9 mouse cellular contexts compared by ENCODE assay signal in genomic region chr11:102257514-102257913, GRCm38 (mm10). TPM values are rescaled to one million over a fixed set of nuclear protein-coding genes. Genes with fewer than 3 reads are reported as not detected.
A peak's percentile ranks its signal among the peaks of the same experiment; 100 is the strongest.
DNase-seq lines count a peak whose midpoint lies in the region; ATAC-seq and TF ChIP-seq lines count a peak whose summit lies in the region.
"Had no signal": no experiment of that assay in that cellular context is flagged by ENCODE, and none has a peak within 500 bp of the region (broad histone marks: within the 10 kb centered on the region; RNA-seq: fewer than 3 reads in every experiment).

No protein-coding gene starts in this region.

- H3K4me3 ChIP-seq in kidney, postnatal 0 days (replicated peaks; ENCODE audit: low read depth, low read length): no peak overlapping the region
- H3K4me3 ChIP-seq in E14TG2a.4 (replicated peaks; ENCODE audit: low read length): 0 out of 2 replicates have a peak overlapping the region, but pooled peaks have one; percentile 21

- H3K4me1 ChIP-seq in kidney, postnatal 0 days (replicated peaks; ENCODE audit: insufficient read depth, low read length): peaks cover 3% of the 10 kb centered on the region; the same call in 1 of the 2 replicates
- peaks cover 92% of the 10 kb centered on the region for H3K4me1 ChIP-seq in E14TG2a.4 (replicated peaks; ENCODE audit: low read depth, low read length)

- H3K27ac ChIP-seq in kidney, postnatal 0 days: no peak overlapping the region

- DNase-seq in kidney, postnatal 0 days (ENCODE audit: low spot score): peak; percentile 49
- DNase-seq in kidney, adult 11 months: no peak
- DNase-seq in R1 (ENCODE audit: low read depth, low spot score): peak; percentile 62
- DNase-seq in forelimb bud, embryonic 11.5 days (ENCODE audit: low read depth, low spot score): peak; percentile 48
- DNase-seq in layer of hippocampus, postnatal 25 days (ENCODE audit: extremely low spot score in 1 of 2, low spot score in 1 of 2): no peak
- no peak for DNase-seq in frontal cortex, postnatal 10 days (ENCODE audit: low spot score in 2 of 2)

- H3K27me3 ChIP-seq in kidney, postnatal 0 days (ENCODE audit: insufficient read depth, low read length): no peaks in the 10 kb centered on the region
- H3K27me3 ChIP-seq in E14TG2a.4 (ENCODE audit: insufficient read depth, low read length): no peaks in the 10 kb centered on the region

- TF ChIP-seq CTCF in kidney, postnatal 0 days (IDR thresholded peaks at IDR 0.05; ENCODE audit: low read depth): peak; percentile 55
- peak; percentile 58 for TF ChIP-seq CTCF in E14TG2a.4 (conservative IDR thresholded peaks at IDR 0.05; ENCODE audit: low read length)

- 43% methylated on average over 9 of the region's 9 CpGs for WGBS in kidney, postnatal 0 days

- H3K9me3 ChIP-seq in kidney, postnatal 0 days (replicated peaks; ENCODE audit: low read length): no peaks in the 10 kb centered on the region
- no peaks in the 10 kb centered on the region; the same call in 1 of the 2 replicates for H3K9me3 ChIP-seq in E14TG2a.4 (ENCODE audit: low read length)

- no peak overlapping the region for H3K9ac ChIP-seq in kidney, postnatal 0 days (ENCODE audit: low read depth, low read length)

- peaks cover 10% of the 10 kb centered on the region; the same call in 1 of the 2 replicates for H3K36me3 ChIP-seq in kidney, postnatal 0 days (ENCODE audit: insufficient read depth, low read length)
- peaks cover 96% of the 10 kb centered on the region for H3K36me3 ChIP-seq in E14TG2a.4 (ENCODE audit: insufficient read depth, low read length)

- ATAC-seq in kidney, postnatal 0 days (replicated peaks; ENCODE audit: low FRiP score, low read depth): no peak
- no peak for ATAC-seq in activated CD4-positive, CD25-positive, alpha-beta regulatory T cell, adult 4 months

- no peak overlapping the region for H3K4me2 ChIP-seq in kidney, postnatal 0 days (ENCODE audit: low read length)

RNA-seq across cellular contexts. Expression of gene BC030867, which starts 8.8 kb away (rescaled TPM):
- polyA plus RNA-seq in kidney, postnatal 0 days (2015; fragmentation: Nextera tagmentation; extraction: Ambion mirVana): 6.3 and 9.2 TPM in 2 replicates
- total RNA-seq in layer of hippocampus, postnatal 25 days (2021): 1 to 10 TPM; 1.3 to 1.5 TPM
- 1 to 10 TPM; 2.0 to 3.8 TPM for polyA plus RNA-seq in activated CD4-positive, CD25-positive, alpha-beta regulatory T cell, adult 4 months (2017; shearing (Covaris generic))
- total RNA-seq: neutrophil, adult 5-6 weeks had no signal

RNA-seq across cellular contexts. Expression of gene Asb16, which starts 11.0 kb away (rescaled TPM):
- 0.09 TPM in 1 of 2 replicates, not detected in the other for polyA plus RNA-seq in kidney, postnatal 0 days (2015; fragmentation: Nextera tagmentation; extraction: Ambion mirVana)
- 1 to 10 TPM in 1 of 2 experiments, under 1 TPM in 1; 0.70 to 1.1 TPM for total RNA-seq in layer of hippocampus, postnatal 25 days (2021)
- polyA plus RNA-seq in activated CD4-positive, CD25-positive, alpha-beta regulatory T cell, adult 4 months (2017; shearing (Covaris generic)): not detected
- total RNA-seq: neutrophil, adult 5-6 weeks had no signal

RNA-seq across cellular contexts. Expression of gene Tmub2, which starts 27.2 kb away (rescaled TPM):
- polyA plus RNA-seq in kidney, postnatal 0 days (2015; fragmentation: Nextera tagmentation; extraction: Ambion mirVana): 46.1 and 49.1 TPM in 2 replicates
- total RNA-seq in layer of hippocampus, postnatal 25 days (2021): 10 to 100 TPM; 64.7 to 71.7 TPM
- polyA plus RNA-seq in activated CD4-positive, CD25-positive, alpha-beta regulatory T cell, adult 4 months (2017; shearing (Covaris generic)): 10 to 100 TPM; 54.5 to 58.3 TPM

RNA-seq across cellular contexts. Expression of gene Hdac5, which starts 27.5 kb away (rescaled TPM):
- 38.1 and 39.3 TPM in 2 replicates for polyA plus RNA-seq in kidney, postnatal 0 days (2015; fragmentation: Nextera tagmentation; extraction: Ambion mirVana)
- 100 to 1,000 TPM; 218 to 242 TPM for total RNA-seq in layer of hippocampus, postnatal 25 days (2021)
- 1 to 10 TPM; 6.0 to 9.3 TPM for polyA plus RNA-seq in activated CD4-positive, CD25-positive, alpha-beta regulatory T cell, adult 4 months (2017; shearing (Covaris generic))

RNA-seq across cellular contexts. Expression of gene Atxn7l3, which starts 38.9 kb away (rescaled TPM):
- polyA plus RNA-seq in kidney, postnatal 0 days (2015; fragmentation: Nextera tagmentation; extraction: Ambion mirVana): 9.6 and 9.7 TPM in 2 replicates
- 100 to 1,000 TPM; 166 to 174 TPM for total RNA-seq in layer of hippocampus, postnatal 25 days (2021)
- polyA plus RNA-seq in activated CD4-positive, CD25-positive, alpha-beta regulatory T cell, adult 4 months (2017; shearing (Covaris generic)): 1 to 10 TPM; 7.5 to 8.3 TPM

Comparison
In these comparisons a context has a peak if more than half of its experiments do, and no peak if none do; other contexts are left out.
1. DNase-seq: peak in kidney, postnatal 0 days (single experiment), R1 (single experiment) and forelimb bud, embryonic 11.5 days (single experiment); none in kidney, adult 11 months (single experiment), layer of hippocampus, postnatal 25 days (0 of 2) and frontal cortex, postnatal 10 days (0 of 2).